In the genomic region with DNA sequence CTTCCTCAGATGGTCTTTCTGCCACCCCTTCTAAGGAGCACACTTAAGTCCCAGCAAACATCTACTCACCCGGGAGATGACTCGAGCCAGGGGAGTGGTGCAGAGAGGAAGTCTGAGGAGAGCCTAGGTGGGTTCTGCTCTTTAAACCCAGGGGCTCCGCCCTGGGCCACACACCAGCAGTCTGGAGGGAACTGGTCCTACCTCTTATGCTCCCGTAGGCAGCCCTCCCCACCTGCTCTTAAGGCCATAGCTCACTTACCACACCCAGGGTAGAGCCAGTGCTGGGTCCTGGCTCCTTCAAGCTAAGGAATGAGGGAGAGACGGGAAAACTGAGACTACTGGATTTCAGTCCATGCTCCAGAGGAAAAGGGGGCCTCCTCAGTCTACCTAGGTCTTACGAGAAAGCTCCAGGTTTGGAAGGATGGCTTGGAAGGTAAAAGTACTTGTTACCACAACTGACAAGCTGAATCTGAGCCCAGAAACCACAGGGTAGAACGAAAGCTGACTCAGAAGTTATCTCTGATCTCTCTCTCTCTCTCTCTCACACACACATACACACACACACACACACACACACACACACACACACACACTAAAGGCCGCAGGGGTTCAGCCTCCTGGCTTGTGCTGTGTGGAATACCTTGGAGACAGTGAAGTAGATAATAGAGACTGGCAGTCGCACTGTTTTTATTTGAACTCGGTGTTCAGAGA, we compare ENCODE assay signal across 15 mouse cellular contexts. TPM values are rescaled to one million over a fixed set of nuclear protein-coding genes. Genes with fewer than 3 reads are reported as not detected.
DNase-seq lines count a peak whose midpoint lies in the region; ATAC-seq lines count a peak whose summit lies in the region.
"Had no signal": no experiment of that assay in that cellular context is flagged by ENCODE, and none has a peak within 500 bp of the region (broad histone marks: within the 10 kb centered on the region; RNA-seq: fewer than 3 reads in every experiment).

A gene (minus strand): TSS at position 471 of the 711 bp plus-strand sequence.

- no peaks in the 10 kb centered on the region for H3K9me3 ChIP-seq in stomach, embryonic 15.5 days
- H3K9me3 ChIP-seq: hindbrain, embryonic 10.5 days had no signal

- no peak within 1 kb of the TSS for H3K4me3 ChIP-seq in stomach, embryonic 15.5 days (replicated peaks)
- H3K4me3 ChIP-seq: hindbrain, embryonic 10.5 days had no signal

- DNase-seq in spleen, postnatal 36 days (ENCODE audit: low spot score in 2 of 2), result peak; percentile 17 to 34
- DNase-seq in spleen, adult 12 weeks (ENCODE audit: low spot score), result no peak
- peak; percentile 60 for DNase-seq in induced T-regulatory cell, adult 2 months (ENCODE audit: low read depth)
- peak; percentile 26 to 71 for DNase-seq in kidney, postnatal 25 days
- DNase-seq in adrenal gland, adult (ENCODE audit: inconsistent age in 2 of 2, low spot score in 1 of 2), result no peak
- DNase-seq in right cerebral cortex, adult 2 months (ENCODE audit: low spot score in 2 of 2), result no peak
- DNase-seq: adrenal gland, postnatal 25 days; cerebellum, adult 8-10 months had no signal

- no peak within 1 kb of the TSS for H3K27ac ChIP-seq in stomach, embryonic 15.5 days
- H3K27ac ChIP-seq: hindbrain, embryonic 10.5 days; liver, embryonic 14.5 days had no signal

- ATAC-seq in stomach, embryonic 15.5 days (ENCODE audit: insufficient read depth, low FRiP score, low read depth), result peak; percentile 76
- ATAC-seq in megakaryocyte-erythroid progenitor cell, adult 5-6 weeks (replicated peaks; ENCODE audit: low FRiP score, low TSS enrichment, poor library complexity, severe bottlenecking), result no peak

- no peak within 1 kb of the TSS for H3K9ac ChIP-seq in stomach, embryonic 15.5 days
- H3K9ac ChIP-seq: liver, embryonic 14.5 days had no signal

- H3K36me3 ChIP-seq in stomach, embryonic 15.5 days, result no peaks in the 10 kb centered on the region

- H3K27me3 ChIP-seq in stomach, embryonic 15.5 days (replicated peaks), result no peaks in the 10 kb centered on the region

- H3K4me1 ChIP-seq in stomach, embryonic 15.5 days, result no peaks in the 10 kb centered on the region
- H3K4me1 ChIP-seq: hindbrain, embryonic 10.5 days had no signal

- H3K4me2 ChIP-seq in stomach, embryonic 15.5 days, result no peak within 1 kb of the TSS

- WGBS in stomach, embryonic 15.5 days, result 60% methylated on average over 10 of the region's 10 CpGs

RNA-seq across cellular contexts. Expression of the gene that starts here (rescaled TPM):
- polyA plus RNA-seq in stomach, embryonic 15.5 days (2015; fragmentation: Nextera tagmentation; extraction: Ambion mirVana), result 2.7 and 2.9 TPM in 2 replicates
- total RNA-seq in megakaryocyte-erythroid progenitor cell, adult 5-6 weeks (2014; fragmentation: Nextera tagmentation), result not detected in 2 replicates
- not detected in 2 replicates for total RNA-seq in megakaryocyte-erythroid progenitor cell, adult 5-6 weeks (2017)
- total RNA-seq: adrenal gland, postnatal 25 days; gastrocnemius, adult 18-20 months; left cerebral cortex, adult 18-20 months; monocyte, adult 5-6 weeks had no signal
- polyA plus RNA-seq: liver, embryonic 14.5 days had no signal

Comparison
In these comparisons a context has a peak if more than half of its experiments do, and no peak if none do; other contexts are left out.
1. DNase-seq: peak in spleen, postnatal 36 days (2 of 2), induced T-regulatory cell, adult 2 months (single experiment) and kidney, postnatal 25 days (2 of 2); none in spleen, adult 12 weeks (single experiment), adrenal gland, adult (0 of 2) and right cerebral cortex, adult 2 months (0 of 2).